Mouse (Mus musculus) ovary, postnatal 14 days (tissue): ENCODE data around the gene Plod3.

Experiments used
- DNase-seq: peaks from one replicate; pipeline ENCODE4 v3.0.0; 2022; ENCODE audit warnings: low spot score

Plod3 gene

GRCm38 (mm10) chr5:137025132-137025531 lies 38.3 kb downstream of the Plod3 start:
- peak; percentile 85 for DNase-seq

GRCm38 (mm10) chr5:137026092-137026491 lies 39.3 kb downstream of the Plod3 start, which contains the start of gene Vgf:
Gene Vgf, plus strand, starts transcription at chr5:137026392.
- no peak for DNase-seq

- DNase-seq = no peak
These were observed 41.9 kb downstream of the Plod3 start for GRCm38 (mm10) chr5:137028561-137029272.

GRCm38 (mm10) chr5:137029273-137029585 lies 42.4 kb downstream of the Plod3 start:
- DNase-seq = no peak

GRCm38 (mm10) chr5:137029643-137030415 lies 43.0 kb downstream of the Plod3 start:
- peak; percentile 97 for DNase-seq

- no peak for DNase-seq
These were observed 43.6 kb downstream of the Plod3 start for GRCm38 (mm10) chr5:137030416-137030810.

GRCm38 (mm10) chr5:137031076-137032032 lies 44.5 kb downstream of the Plod3 start:
- DNase-seq = peak; percentile 24

- DNase-seq = no peak
These were observed 45.2 kb downstream of the Plod3 start for GRCm38 (mm10) chr5:137032033-137032421.

- DNase-seq = peak; percentile 78
These were observed 45.8 kb downstream of the Plod3 start for GRCm38 (mm10) chr5:137032641-137033074.

- no peak for DNase-seq
These were observed 49.4 kb downstream of the Plod3 start for GRCm38 (mm10) chr5:137036211-137036610.

GRCm38 (mm10) chr5:137039453-137039852 lies 52.6 kb downstream of the Plod3 start:
- DNase-seq = no peak

- DNase-seq = no peak
These were observed 54.6 kb downstream of the Plod3 start for GRCm38 (mm10) chr5:137041442-137041841.

GRCm38 (mm10) chr5:137043997-137044396 lies 57.2 kb downstream of the Plod3 start:
- no peak for DNase-seq

- DNase-seq = peak; percentile 97
These were observed 58.8 kb downstream of the Plod3 start, which contains the start of gene Ap1s1 for GRCm38 (mm10) chr5:137045402-137046323. Gene Ap1s1, minus strand, starts transcription at chr5:137046135.
